Mouse (Mus musculus): ENCODE measurements around the gene Golim4.

- no peak for TF ChIP-seq CTCF (IDR thresholded peaks at IDR 0.05; ENCODE audit: low read depth)
- TF ChIP-seq EP300 (optimal IDR thresholded peaks at IDR 0.05), result no peak
Measured at GRCm38 (mm10) chr3:75925123-75925522, 31.6 kb downstream of the Golim4 start.

Data from stomach, postnatal 0 days (tissue).